Mouse (Mus musculus): ENCODE results near the gene Dph2. TPM values are rescaled to one million over a fixed set of nuclear protein-coding genes. Genes with fewer than 3 reads are reported as not detected.

Gene Dph2
- total and polyA plus RNA-seq, 2 experiments: 1.7 to 10.2 TPM

- Histone ChIP-seq H3K9ac (ENCODE audit: low read depth, low read length) (no peak overlapping the region), H3K4me1 (ENCODE audit: control insufficient read depth, insufficient read depth, low read length) (no peaks in the 10 kb centered on the region), H3K27me3 (ENCODE audit: control insufficient read depth, insufficient read depth, low read length) (no peaks in the 10 kb centered on the region), H3K79me2 (ENCODE audit: control insufficient read depth, insufficient read depth, low read length) (no peaks in the 10 kb centered on the region), H3K4me3 (ENCODE audit: insufficient read depth, low read depth, low read length) (no peak overlapping the region), H3K27ac (replicated peaks; ENCODE audit: insufficient read depth, low read depth, low read length) (no peak overlapping the region), H3K36me3 (ENCODE audit: control insufficient read depth, insufficient read depth, low read length) (peaks cover 3% of the 10 kb centered on the region)
- no peak for DNase-seq (ENCODE audit: extremely low read depth, low read depth, low spot score)
- 76% methylated on average over 5 of the region's 5 CpGs for WGBS
- TF ChIP-seq POLR2A (IDR thresholded peaks at IDR 0.05; ENCODE audit: extremely low read depth, insufficient read depth, low read length): no peak
- TF ChIP-seq CTCF (IDR thresholded peaks at IDR 0.05; ENCODE audit: low read depth, low read length): no peak
Measured at GRCm38 (mm10) chr4:117849506-117849905, 42.3 kb downstream of the Dph2 start.

- Histone ChIP-seq H3K9ac (ENCODE audit: low read depth, low read length) (no peak overlapping the region), H3K4me1 (ENCODE audit: control insufficient read depth, insufficient read depth, low read length) (no peaks in the 10 kb centered on the region), H3K27ac (replicated peaks; ENCODE audit: insufficient read depth, low read depth, low read length) (no peak overlapping the region), H3K27me3 (ENCODE audit: control insufficient read depth, insufficient read depth, low read length) (no peaks in the 10 kb centered on the region), H3K36me3 (ENCODE audit: control insufficient read depth, insufficient read depth, low read length) (peaks cover 3% of the 10 kb centered on the region), H3K79me2 (ENCODE audit: control insufficient read depth, insufficient read depth, low read length) (no peaks in the 10 kb centered on the region), H3K4me3 (ENCODE audit: insufficient read depth, low read depth, low read length) (no peak overlapping the region)
- TF ChIP-seq CTCF (IDR thresholded peaks at IDR 0.05; ENCODE audit: low read depth, low read length) (no peak), POLR2A (IDR thresholded peaks at IDR 0.05; ENCODE audit: extremely low read depth, insufficient read depth, low read length) (no peak)
- 86% methylated on average over 17 of the region's 17 CpGs for WGBS
- no peak for DNase-seq (ENCODE audit: extremely low read depth, low read depth, low spot score)
Measured at GRCm38 (mm10) chr4:117849063-117849462, 42.8 kb downstream of the Dph2 start.

- Histone ChIP-seq H3K27ac (replicated peaks; ENCODE audit: insufficient read depth, low read depth, low read length) (no peak overlapping the region), H3K9ac (ENCODE audit: low read depth, low read length) (no peak overlapping the region), H3K4me1 (ENCODE audit: control insufficient read depth, insufficient read depth, low read length) (no peaks in the 10 kb centered on the region), H3K27me3 (ENCODE audit: control insufficient read depth, insufficient read depth, low read length) (no peaks in the 10 kb centered on the region), H3K79me2 (ENCODE audit: control insufficient read depth, insufficient read depth, low read length) (no peaks in the 10 kb centered on the region), H3K36me3 (ENCODE audit: control insufficient read depth, insufficient read depth, low read length) (peaks cover 3% of the 10 kb centered on the region), H3K4me3 (ENCODE audit: insufficient read depth, low read depth, low read length) (no peak overlapping the region)
- no peak for DNase-seq (ENCODE audit: extremely low read depth, low read depth, low spot score)
- WGBS: 92% methylated on average over 2 of the region's 2 CpGs
- no peak for TF ChIP-seq CTCF (IDR thresholded peaks at IDR 0.05; ENCODE audit: low read depth, low read length)
- TF ChIP-seq POLR2A (IDR thresholded peaks at IDR 0.05; ENCODE audit: extremely low read depth, insufficient read depth, low read length): no peak
Measured at GRCm38 (mm10) chr4:117847011-117847410, 44.8 kb downstream of the Dph2 start.

- Histone ChIP-seq H3K79me2 (ENCODE audit: control insufficient read depth, insufficient read depth, low read length) (no peaks in the 10 kb centered on the region), H3K27me3 (ENCODE audit: control insufficient read depth, insufficient read depth, low read length) (no peaks in the 10 kb centered on the region), H3K4me3 (ENCODE audit: insufficient read depth, low read depth, low read length) (no peak overlapping the region), H3K4me1 (ENCODE audit: control insufficient read depth, insufficient read depth, low read length) (peaks cover 5% of the 10 kb centered on the region), H3K36me3 (ENCODE audit: control insufficient read depth, insufficient read depth, low read length) (peaks cover 3% of the 10 kb centered on the region), H3K9ac (ENCODE audit: low read depth, low read length) (no peak overlapping the region), H3K27ac (replicated peaks; ENCODE audit: insufficient read depth, low read depth, low read length) (no peak overlapping the region)
- DNase-seq (ENCODE audit: extremely low read depth, low read depth, low spot score): no peak
- 97% methylated on average over 4 of the region's 4 CpGs for WGBS
- TF ChIP-seq CTCF (IDR thresholded peaks at IDR 0.05; ENCODE audit: low read depth, low read length): no peak
- no peak for TF ChIP-seq POLR2A (IDR thresholded peaks at IDR 0.05; ENCODE audit: extremely low read depth, insufficient read depth, low read length)
Measured at GRCm38 (mm10) chr4:117846261-117846660, 45.6 kb downstream of the Dph2 start.

GRCm38 (mm10) chr4:117845316-117845715 lies 46.5 kb downstream of the Dph2 start:
- Histone ChIP-seq H3K4me1 (ENCODE audit: control insufficient read depth, insufficient read depth, low read length) (peaks cover 15% of the 10 kb centered on the region), H3K27me3 (ENCODE audit: control insufficient read depth, insufficient read depth, low read length) (no peaks in the 10 kb centered on the region), H3K27ac (replicated peaks; ENCODE audit: insufficient read depth, low read depth, low read length) (no peak overlapping the region), H3K9ac (ENCODE audit: low read depth, low read length) (no peak overlapping the region), H3K36me3 (ENCODE audit: control insufficient read depth, insufficient read depth, low read length) (peaks cover 3% of the 10 kb centered on the region), H3K79me2 (ENCODE audit: control insufficient read depth, insufficient read depth, low read length) (no peaks in the 10 kb centered on the region), H3K4me3 (ENCODE audit: insufficient read depth, low read depth, low read length) (no peak overlapping the region)
- 93% methylated on average over 11 of the region's 11 CpGs for WGBS
- TF ChIP-seq POLR2A (IDR thresholded peaks at IDR 0.05; ENCODE audit: extremely low read depth, insufficient read depth, low read length) (no peak), CTCF (IDR thresholded peaks at IDR 0.05; ENCODE audit: low read depth, low read length) (no peak)
- no peak for DNase-seq (ENCODE audit: extremely low read depth, low read depth, low spot score)

GRCm38 (mm10) chr4:117844467-117844866 lies 47.4 kb downstream of the Dph2 start:
- no peak overlapping the region for H3K27ac ChIP-seq (replicated peaks; ENCODE audit: insufficient read depth, low read depth, low read length)
- 89% methylated on average over 5 of the region's 5 CpGs for WGBS
- TF ChIP-seq CTCF (IDR thresholded peaks at IDR 0.05; ENCODE audit: low read depth, low read length) (no peak), POLR2A (IDR thresholded peaks at IDR 0.05; ENCODE audit: extremely low read depth, insufficient read depth, low read length) (no peak)
- no peak overlapping the region for H3K4me3 ChIP-seq (ENCODE audit: insufficient read depth, low read depth, low read length)
- peaks cover 3% of the 10 kb centered on the region for H3K36me3 ChIP-seq (ENCODE audit: control insufficient read depth, insufficient read depth, low read length)
- DNase-seq (ENCODE audit: extremely low read depth, low read depth, low spot score): no peak
- H3K4me1 ChIP-seq (ENCODE audit: control insufficient read depth, insufficient read depth, low read length): peaks cover 19% of the 10 kb centered on the region
- H3K9ac ChIP-seq (ENCODE audit: low read depth, low read length): no peak overlapping the region
- no peaks in the 10 kb centered on the region for H3K79me2 ChIP-seq (ENCODE audit: control insufficient read depth, insufficient read depth, low read length)
- H3K27me3 ChIP-seq (ENCODE audit: control insufficient read depth, insufficient read depth, low read length): no peaks in the 10 kb centered on the region
